Mouse (Mus musculus) heart, embryonic 14.5 days (tissue): ENCODE measurements around the gene Man2b1. TPM values are rescaled to one million over a fixed set of nuclear protein-coding genes. Genes with fewer than 3 reads are reported as not detected.

ENCODE experiments used
- ATAC-seq: fragments of 200-750 bp; cut with Nextera tagmentation; 2 replicates; pipeline ENCODE4 v1.8.0; 2017; ENCODE audit warnings: low read depth, moderate TSS enrichment; ENCODE audit not compliant: insufficient number of reproducible peaks, insufficient read depth, low FRiP score
- H3K27ac ChIP-seq, 2 experiments: fragments of 200-500 bp in 1 of 2; fragments of 300-500 bp in 1 of 2; sonication (generic) in 1 of 2; replicated peaks in 1 of 2; 2 replicates each; pipeline ENCODE4 v1.5.1; 2012 to 2014; ENCODE audit warnings: low read depth in 2 of 2, low read length in 2 of 2, control low read depth in 1 of 2, mild to moderate bottlenecking in 1 of 2, mixed read lengths in 1 of 2; ENCODE audit not compliant: control insufficient read depth in 1 of 2, insufficient read depth in 1 of 2
- H3K27me3 ChIP-seq: fragments of 300-500 bp; sonication (generic); 2 replicates; pipeline ENCODE4 v1.6.1; 2014; ENCODE audit warnings: mild to moderate bottlenecking, low read length, control low read depth; ENCODE audit not compliant: control insufficient read depth, insufficient read depth
- H3K36me3 ChIP-seq: fragments of 300-500 bp; sonication (generic); 2 replicates; pipeline ENCODE4 v1.6.1; 2014; ENCODE audit warnings: mild to moderate bottlenecking, control low read depth, low read length, mixed read lengths; ENCODE audit not compliant: control insufficient read depth, insufficient read depth
- H3K4me1 ChIP-seq, 2 experiments: fragments of 200-500 bp in 1 of 2; fragments of 300-500 bp in 1 of 2; sonication (generic) in 1 of 2; 2 replicates each; pipeline ENCODE4 v1.6.1; 2012 to 2014; ENCODE audit warnings: low read length in 2 of 2, control low read depth in 1 of 2, mixed read lengths in 1 of 2; ENCODE audit not compliant: control insufficient read depth in 2 of 2, insufficient read depth in 2 of 2
- H3K4me2 ChIP-seq: fragments of 300-500 bp; sonication (generic); 2 replicates; pipeline ENCODE4 v1.6.1; 2014; ENCODE audit warnings: mild to moderate bottlenecking, low read length
- H3K4me3 ChIP-seq, 2 experiments: fragments of 200-500 bp in 1 of 2; fragments of 300-500 bp in 1 of 2; sonication (generic) in 1 of 2; 2 replicates each; pipeline ENCODE4 v1.5.1; 2012 to 2014; ENCODE audit warnings: low read length in 2 of 2, mild to moderate bottlenecking in 2 of 2, control low read depth in 1 of 2, low read depth in 1 of 2, moderate library complexity in 1 of 2; ENCODE audit not compliant: control insufficient read depth in 1 of 2, insufficient read depth in 1 of 2
- H3K9ac ChIP-seq: fragments of 300-500 bp; sonication (generic); 2 replicates; pipeline ENCODE4 v1.6.1; 2014; ENCODE audit warnings: mild to moderate bottlenecking, low read length
- H3K9me3 ChIP-seq: fragments of 300-500 bp; sonication (generic); 2 replicates; pipeline ENCODE4 v1.6.1; 2016; ENCODE audit warnings: low read length, control low read depth; ENCODE audit not compliant: control insufficient read depth
- WGBS: fragments of 180-500 bp; shearing (Covaris S2); extraction: QIAGEN DNeasy Blood & Tissue Kit; methylation state at CpG from one replicate; pipeline ENCODE4 v1.1.7; 2014; 5-methylcytosine and 5-hydroxymethylcytosine counted together
- polyA plus RNA-seq: library from polyadenylated mRNA; unstranded; fragments of >200 nt; fragmentation: Nextera tagmentation; extraction: Ambion mirVana; gene quantifications from 2 replicates; pipeline ENCODE4 v1.2.1, GENCODE M21; 2014

The Man2b1 gene
- polyA plus RNA-seq, 1 experiment from 2014 or later: 35.7 TPM

GRCm38 (mm10) chr8:85037366-85037680 is 45.7 kb upstream of the Man2b1 start:
- Histone ChIP-seq H3K9ac (peak overlapping the region; percentile 92), H3K27me3 (no peaks in the 10 kb centered on the region), H3K4me3 (peak overlapping the region; percentile 84 to 96), H3K36me3 (peaks cover 44% of the 10 kb centered on the region), H3K27ac (peak overlapping the region; percentile 99), H3K4me1 (peaks cover 0 to 22% of the 10 kb centered on the region in 2 experiments; a peak in 3 of 4 replicates), H3K9me3 (no peaks in the 10 kb centered on the region), H3K4me2 (peak overlapping the region; percentile 96)
- ATAC-seq: peak; percentile 11
- under 1% methylated on average over 14 of the region's 14 CpGs for WGBS

- peaks cover 0 to 22% of the 10 kb centered on the region in 2 experiments; a peak in 3 of 4 replicates for H3K4me1 ChIP-seq
- 0 out of 2 replicates have a peak, but pooled peaks have one; percentile 19 for ATAC-seq
- peaks cover 43% of the 10 kb centered on the region for H3K36me3 ChIP-seq
- peak overlapping the region; percentile 99 for H3K27ac ChIP-seq
- peak overlapping the region; percentile 92 for H3K9ac ChIP-seq
- under 1% methylated on average over 56 of the region's 57 CpGs for WGBS
- H3K27me3 ChIP-seq: no peaks in the 10 kb centered on the region
- H3K4me2 ChIP-seq: peak overlapping the region; percentile 96
- H3K9me3 ChIP-seq: no peaks in the 10 kb centered on the region
- H3K4me3 ChIP-seq: peak overlapping the region; percentile 84 to 96
Observed at GRCm38 (mm10) chr8:85037681-85038531, 45.2 kb upstream of the Man2b1 start.

GRCm38 (mm10) chr8:85043619-85044018 is 39.5 kb upstream of the Man2b1 start:
- no peaks in the 10 kb centered on the region for H3K9me3 ChIP-seq
- 93% methylated on average over 6 of the region's 6 CpGs for WGBS
- no peak overlapping the region for H3K4me2 ChIP-seq
- no peak for ATAC-seq
- no peaks in the 10 kb centered on the region for H3K27me3 ChIP-seq
- no peak overlapping the region for H3K9ac ChIP-seq
- peaks cover 88% of the 10 kb centered on the region for H3K36me3 ChIP-seq
- H3K4me3 ChIP-seq: no peak overlapping the region
- H3K27ac ChIP-seq: no peak overlapping the region
- peaks cover 0 to 7% of the 10 kb centered on the region in 2 experiments; a peak in 2 of 4 replicates for H3K4me1 ChIP-seq

- WGBS: 85% methylated on average over 7 of the region's 7 CpGs
- peaks cover 3 to 7% of the 10 kb centered on the region in 2 experiments; a peak in 3 of 4 replicates for H3K4me1 ChIP-seq
- no peak overlapping the region for H3K27ac ChIP-seq
- ATAC-seq: no peak
- H3K36me3 ChIP-seq: peaks cover 50% of the 10 kb centered on the region
- H3K9me3 ChIP-seq: no peaks in the 10 kb centered on the region
- no peak overlapping the region for H3K4me3 ChIP-seq
- H3K9ac ChIP-seq: no peak overlapping the region
- H3K4me2 ChIP-seq: no peak overlapping the region
- no peaks in the 10 kb centered on the region for H3K27me3 ChIP-seq
Observed at GRCm38 (mm10) chr8:85057367-85057766, 25.7 kb upstream of the Man2b1 start.

DNA sequence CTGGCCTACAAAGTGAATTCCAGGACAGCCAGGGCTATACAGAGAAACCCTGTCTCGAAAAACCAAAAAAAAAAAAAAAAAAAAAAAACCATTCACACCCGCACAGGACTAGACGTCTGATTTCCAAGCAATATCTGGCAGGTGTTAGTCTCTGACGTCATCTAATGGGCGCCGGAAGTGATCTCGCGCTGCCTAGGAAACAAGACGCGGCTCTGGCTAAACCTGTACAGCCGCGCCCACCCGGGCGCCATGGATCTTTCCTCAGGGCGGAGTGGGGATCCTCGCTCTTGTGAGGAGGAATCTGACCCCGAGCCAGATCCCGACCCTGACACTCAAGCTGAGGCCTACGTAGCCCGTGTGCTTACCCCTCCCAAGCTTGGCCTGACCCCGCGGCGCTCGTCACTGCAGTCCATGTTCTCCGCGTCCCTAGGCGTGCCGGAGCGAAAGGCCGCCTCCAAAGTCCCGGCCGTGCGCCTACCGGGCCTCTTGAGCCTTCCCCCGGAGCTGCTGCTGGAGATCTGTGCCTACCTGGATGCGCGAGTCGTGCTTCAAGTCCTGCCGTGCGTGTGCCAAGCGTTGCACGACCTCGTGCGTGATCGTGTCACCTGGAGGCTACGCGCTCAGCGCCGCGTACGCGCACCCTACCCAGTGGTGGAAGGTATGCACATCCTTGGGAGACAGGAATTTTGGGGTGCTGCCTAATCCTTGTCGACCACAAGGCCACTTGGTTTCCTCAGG is 23.0 kb upstream of the Man2b1 start, which contains the start of gene Fbxw9:
Fbxw9 (plus strand) TSS at position 177 of the 738 bp plus-strand sequence.
- peaks cover 26% of the 10 kb centered on the region for H3K36me3 ChIP-seq
- H3K27ac ChIP-seq: no peak within 1 kb of the TSS
- H3K9ac ChIP-seq: peak within 1 kb of the TSS; percentile 80
- H3K4me3 ChIP-seq: peak within 1 kb of the TSS; percentile 76 to 79
- H3K4me1 ChIP-seq: peaks cover 3 to 7% of the 10 kb centered on the region in 2 experiments; a peak in 3 of 4 replicates
- H3K4me2 ChIP-seq: peak within 1 kb of the TSS; percentile 90
- WGBS: under 1% methylated on average over 52 of the region's 53 CpGs
- ATAC-seq: peak; percentile 78
- no peaks in the 10 kb centered on the region for H3K9me3 ChIP-seq
- H3K27me3 ChIP-seq: no peaks in the 10 kb centered on the region

- whole genome bisulfite sequencing: 94% methylated on average over 4 of the region's 4 CpGs
- H3K4me1 ChIP-seq: peaks cover 3 to 7% of the 10 kb centered on the region in 2 experiments; a peak in 3 of 4 replicates
- no peaks in the 10 kb centered on the region for H3K9me3 ChIP-seq
- no peak for ATAC-seq
- H3K36me3 ChIP-seq: peaks cover 22% of the 10 kb centered on the region
- no peaks in the 10 kb centered on the region for H3K27me3 ChIP-seq
- H3K27ac ChIP-seq: no peak overlapping the region
- no peak overlapping the region for H3K4me3 ChIP-seq
- no peak overlapping the region for H3K9ac ChIP-seq
- H3K4me2 ChIP-seq: no peak overlapping the region
Observed at GRCm38 (mm10) chr8:85062603-85063002, 20.5 kb upstream of the Man2b1 start.

DNA sequence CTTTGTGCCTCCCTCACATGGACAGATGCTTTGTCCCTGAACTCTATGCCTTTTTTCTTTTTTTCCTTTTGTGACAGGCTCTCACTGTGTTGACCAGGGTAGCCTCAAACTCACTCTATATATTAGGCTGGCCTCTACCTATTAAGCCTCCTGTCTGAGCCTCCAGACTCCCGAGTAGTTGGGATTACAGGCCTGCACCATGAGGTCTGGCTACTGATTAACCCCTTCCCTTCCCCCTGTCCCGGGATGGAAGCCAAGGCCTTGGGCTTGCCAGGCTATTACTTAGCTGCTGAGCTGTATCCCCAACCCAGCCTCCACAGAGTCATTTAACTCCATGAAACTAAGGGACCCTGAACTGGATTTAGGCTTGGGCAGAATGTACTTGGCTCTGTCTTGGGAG is 17.9 kb upstream of the Man2b1 start:
- WGBS: 35% methylated on average over 2 of the region's 2 CpGs
- Histone ChIP-seq H3K9me3 (no peaks in the 10 kb centered on the region), H3K36me3 (peaks cover 22% of the 10 kb centered on the region), H3K4me2 (no peak overlapping the region), H3K9ac (no peak overlapping the region), H3K4me1 (peaks cover 3 to 7% of the 10 kb centered on the region in 2 experiments; a peak in 3 of 4 replicates), H3K27ac (no peak overlapping the region), H3K4me3 (no peak overlapping the region), H3K27me3 (no peaks in the 10 kb centered on the region)
- no peak for ATAC-seq
